Mouse (Mus musculus) liver, postnatal 0 days (tissue): ENCODE measurements around the gene Dhrs13. TPM values are rescaled to one million over a fixed set of nuclear protein-coding genes. Genes with fewer than 3 reads are reported as not detected.

ENCODE experiments used
- ATAC-seq: fragments of 200-750 bp; cut with Nextera tagmentation; 2 replicates; pipeline ENCODE4 v1.8.0; 2017; ENCODE audit warnings: mild to moderate bottlenecking, moderate library complexity
- DNase-seq: peaks from one replicate; pipeline ENCODE4 v3.0.0-alpha.2; 2016
- H3K27ac ChIP-seq: fragments of 300-500 bp; sonication (generic); 2 replicates; pipeline ENCODE4 v1.5.1; 2014; ENCODE audit warnings: antibody characterized with exemption, moderate library complexity, mild to moderate bottlenecking, low read depth
- H3K27me3 ChIP-seq: fragments of 300-500 bp; sonication (generic); 2 replicates; pipeline ENCODE4 v1.6.1; 2014; ENCODE audit warnings: low read length, control low read depth, mixed read lengths; ENCODE audit not compliant: insufficient read depth
- H3K36me3 ChIP-seq: fragments of 300-500 bp; sonication (generic); replicated peaks from 2 replicates; pipeline ENCODE4 v1.6.1; 2014; ENCODE audit warnings: mild to moderate bottlenecking, control low read depth, low read length, moderate library complexity, mixed read lengths; ENCODE audit not compliant: insufficient read depth
- H3K4me1 ChIP-seq: fragments of 300-500 bp; sonication (generic); 2 replicates; pipeline ENCODE4 v1.6.1; 2014; ENCODE audit warnings: antibody characterized with exemption, mild to moderate bottlenecking, control low read depth; ENCODE audit not compliant: insufficient read depth
- H3K4me2 ChIP-seq: fragments of 300-500 bp; sonication (generic); 2 replicates; pipeline ENCODE4 v1.6.1; 2014; ENCODE audit warnings: low read depth, mild to moderate bottlenecking, low read length, moderate library complexity, mixed read lengths
- H3K4me3 ChIP-seq: fragments of 300-500 bp; sonication (generic); 2 replicates; pipeline ENCODE4 v1.5.1; 2014; ENCODE audit warnings: low read depth, low read length
- H3K9ac ChIP-seq: fragments of 300-500 bp; sonication (generic); replicated peaks from 2 replicates; pipeline ENCODE4 v1.6.1; 2014; ENCODE audit warnings: mild to moderate bottlenecking, moderate library complexity
- H3K9me3 ChIP-seq: fragments of 300-500 bp; sonication (generic); 2 replicates; pipeline ENCODE4 v1.6.1; 2016; ENCODE audit warnings: mild to moderate bottlenecking, control low read depth, low read length, mixed read lengths
- CTCF ChIP-seq: sonication (generic); IDR thresholded peaks from 2 replicates; pipeline ENCODE4 v1.5.1; 2016; ENCODE audit warnings: antibody characterized with exemption, low read depth
- EP300 ChIP-seq: IDR thresholded peaks from 2 replicates; pipeline ENCODE4 v1.6.1; 2016; ENCODE audit warnings: antibody characterized with exemption, low read depth, mild to moderate bottlenecking
- WGBS: fragments of 180-500 bp; shearing (Covaris S2); extraction: QIAGEN DNeasy Blood & Tissue Kit; methylation state at CpG from one replicate; pipeline ENCODE4 v1.1.7; 2014; ENCODE audit not compliant: insufficient replicate concordance; 5-methylcytosine and 5-hydroxymethylcytosine counted together
- polyA plus RNA-seq: library from polyadenylated mRNA; unstranded; fragments of >200 nt; fragmentation: Nextera tagmentation; extraction: Ambion mirVana; gene quantifications from 2 replicates; pipeline ENCODE4 v1.2.1, GENCODE M21; 2015

Gene Dhrs13
- polyA plus RNA-seq, 1 experiment from 2014 or later: 9.2 TPM

DNA sequence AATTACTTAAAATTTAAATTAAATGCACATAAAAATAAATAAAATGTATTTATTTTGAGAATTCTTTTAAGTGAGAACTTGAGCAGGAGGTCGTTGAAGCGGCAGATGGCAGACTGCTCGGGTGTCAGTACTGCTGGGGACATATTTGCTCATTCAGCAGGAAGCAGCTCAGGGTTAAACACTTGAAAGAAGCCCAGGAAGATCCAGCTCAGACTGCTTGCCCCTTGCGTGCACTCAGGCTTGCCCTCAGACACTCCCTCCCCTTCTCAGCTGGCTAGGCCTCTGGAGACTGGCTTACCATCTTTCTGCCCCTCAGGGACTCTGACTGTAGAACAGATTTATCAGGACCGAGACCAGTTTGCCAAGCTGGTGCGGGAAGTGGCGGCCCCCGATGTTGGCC, 24.9 kb downstream of the Dhrs13 start:
- H3K27me3 ChIP-seq: no peaks in the 10 kb centered on the region
- H3K4me3 ChIP-seq: no peak overlapping the region
- DNase-seq (no peak), ATAC-seq (no peak)
- no peak overlapping the region for H3K4me2 ChIP-seq
- TF ChIP-seq CTCF: no peak
- no peak for TF ChIP-seq EP300
- no peak overlapping the region for H3K27ac ChIP-seq
- whole genome bisulfite sequencing: 77% methylated on average over 8 of the region's 8 CpGs
- H3K9me3 ChIP-seq: no peaks in the 10 kb centered on the region
- H3K9ac ChIP-seq: no peak overlapping the region
- H3K4me1 ChIP-seq: peaks cover 23% of the 10 kb centered on the region
- H3K36me3 ChIP-seq: peaks cover 30% of the 10 kb centered on the region

DNA sequence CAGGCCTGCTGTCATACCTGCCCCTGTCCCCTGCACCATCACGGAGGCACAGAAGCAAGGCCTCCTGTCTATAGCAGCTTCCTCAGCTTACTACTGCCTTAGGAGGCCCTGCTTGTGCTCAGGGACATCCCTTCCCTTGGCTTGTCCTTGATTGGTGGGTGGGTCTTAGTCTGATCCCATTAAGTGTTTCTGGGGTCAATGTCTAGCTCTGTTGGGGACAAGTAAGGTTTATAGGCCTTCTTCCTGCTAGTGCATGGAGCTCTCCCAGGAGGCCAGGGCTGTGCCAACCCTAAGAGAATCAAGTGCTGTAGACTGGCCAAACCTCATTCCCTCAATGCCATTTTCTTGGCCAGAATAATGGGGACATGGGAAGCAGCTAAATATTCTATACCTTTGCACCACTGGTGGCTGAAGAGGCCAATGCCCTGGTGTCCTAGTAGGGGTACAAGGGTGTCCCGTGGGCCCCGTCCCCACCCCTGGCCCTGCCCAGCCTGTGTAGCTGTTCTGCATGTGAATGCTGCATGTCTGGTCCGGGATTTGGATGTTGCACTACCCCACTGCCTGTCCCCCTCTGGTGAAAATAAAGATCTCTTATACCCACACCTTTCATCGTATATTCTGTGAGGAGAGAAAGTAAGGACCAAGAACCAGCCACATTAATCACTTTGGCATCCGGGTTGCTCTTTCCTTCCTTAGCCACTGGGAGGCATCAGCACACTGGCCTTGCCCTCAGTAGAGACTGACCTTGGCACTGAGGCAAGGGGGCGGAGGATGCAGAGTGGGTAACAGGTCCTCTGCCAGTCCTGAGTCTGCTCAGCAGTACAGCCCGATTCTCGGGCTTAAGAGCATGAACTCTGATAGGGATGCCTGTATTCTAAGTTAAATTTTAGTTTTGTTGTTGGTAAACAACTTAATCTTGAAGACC, 28.0 kb downstream of the Dhrs13 start:
- TF ChIP-seq EP300 (peak; percentile 38; the same call in 1 of the 2 replicates), CTCF (peak; percentile 99)
- ATAC-seq (peak; percentile 92), DNase-seq (peak; percentile 85)
- Histone ChIP-seq H3K36me3 (peaks cover 25% of the 10 kb centered on the region), H3K27ac (peak overlapping the region; percentile 36; the same call in 1 of the 2 replicates), H3K4me3 (no peak overlapping the region), H3K4me2 (peak overlapping the region; percentile 49), H3K9me3 (no peaks in the 10 kb centered on the region), H3K9ac (peak overlapping the region; percentile 38), H3K4me1 (peaks cover 16% of the 10 kb centered on the region), H3K27me3 (no peaks in the 10 kb centered on the region)
- 41% methylated on average over 9 of the region's 9 CpGs for WGBS

DNA sequence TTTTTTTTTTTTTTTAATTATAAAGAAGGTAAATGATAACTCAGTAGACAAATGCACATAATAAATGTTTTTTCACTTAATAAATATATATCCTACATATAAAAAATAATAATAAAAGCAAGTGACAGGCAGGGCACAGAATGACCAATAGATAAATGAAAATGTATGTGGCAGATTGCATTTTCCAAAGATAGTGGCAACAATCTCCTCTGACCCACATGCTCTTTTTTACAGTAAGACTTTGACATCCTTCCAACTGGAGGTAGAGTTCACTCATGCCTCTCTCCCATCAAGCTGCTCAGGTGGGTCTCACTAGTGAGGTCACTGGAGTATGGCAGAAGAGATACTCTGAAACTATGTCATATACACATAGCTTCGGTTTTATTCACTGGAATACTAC, 30.5 kb downstream of the Dhrs13 start:
- TF ChIP-seq CTCF: no peak
- peak; percentile 89 for TF ChIP-seq EP300
- Histone ChIP-seq H3K4me1 (peaks cover 31% of the 10 kb centered on the region), H3K4me2 (no peak overlapping the region), H3K27me3 (no peaks in the 10 kb centered on the region), H3K27ac (peak overlapping the region; percentile 13; the same call in 1 of the 2 replicates), H3K9me3 (no peaks in the 10 kb centered on the region), H3K36me3 (peaks cover 19% of the 10 kb centered on the region), H3K9ac (no peak overlapping the region), H3K4me3 (no peak overlapping the region)
- WGBS: 72% methylated on average over 1 of the region's 1 CpGs
- DNase-seq (no peak), ATAC-seq (no peak)

DNA sequence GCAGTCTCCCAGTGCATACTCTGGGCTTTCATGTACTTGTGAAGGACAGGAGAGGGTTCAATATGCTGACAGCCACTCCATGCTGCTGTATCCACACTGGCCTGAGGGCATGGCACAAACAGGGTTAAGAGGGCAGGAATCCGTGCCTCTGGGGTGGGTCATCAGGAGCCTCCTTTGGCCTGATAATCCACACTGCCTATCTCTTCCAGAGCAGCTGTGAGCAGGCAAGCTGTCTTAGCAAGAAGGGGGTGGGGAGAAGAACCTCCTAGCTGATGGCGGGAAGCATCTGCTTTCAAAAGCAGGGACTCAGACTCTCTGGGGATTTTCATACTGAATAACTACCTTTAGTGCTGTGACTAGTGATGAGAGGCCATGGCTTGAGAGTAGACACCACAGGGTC, 33.8 kb downstream of the Dhrs13 start:
- Histone ChIP-seq H3K4me2 (peak overlapping the region; percentile 55), H3K4me3 (no peak overlapping the region), H3K9me3 (no peaks in the 10 kb centered on the region), H3K36me3 (no peaks in the 10 kb centered on the region), H3K9ac (peak overlapping the region; percentile 52), H3K27me3 (no peaks in the 10 kb centered on the region), H3K4me1 (peaks cover 36% of the 10 kb centered on the region), H3K27ac (peak overlapping the region; percentile 97)
- no peak for TF ChIP-seq CTCF
- TF ChIP-seq EP300: peak; percentile 99
- peak; percentile 67 for DNase-seq
- WGBS: 29% methylated on average over 2 of the region's 2 CpGs
- ATAC-seq: peak; percentile 86

DNA sequence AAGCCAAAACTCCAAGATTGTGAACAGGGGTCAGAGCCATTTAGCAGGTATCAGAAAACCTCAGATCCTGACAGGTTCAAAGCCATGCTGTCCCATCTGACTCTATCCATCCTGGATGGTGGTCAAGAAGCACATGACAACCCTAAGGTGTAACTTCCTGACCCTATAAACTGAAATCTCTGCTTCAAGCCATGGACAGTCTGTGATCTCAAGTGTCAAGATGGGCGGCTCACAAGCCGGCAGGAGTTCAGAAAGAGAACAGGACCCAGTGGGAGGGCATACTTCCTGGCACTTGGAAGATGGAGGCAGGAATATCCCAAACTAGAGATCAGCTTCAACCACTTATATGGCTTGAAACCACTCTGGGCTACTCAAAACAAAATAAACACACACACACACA, 34.6 kb downstream of the Dhrs13 start:
- ATAC-seq: no peak
- TF ChIP-seq EP300 (no peak), CTCF (no peak)
- Histone ChIP-seq H3K36me3 (no peaks in the 10 kb centered on the region), H3K4me3 (no peak overlapping the region), H3K27ac (peak overlapping the region; percentile 97), H3K4me1 (peaks cover 33% of the 10 kb centered on the region), H3K9me3 (no peaks in the 10 kb centered on the region), H3K27me3 (no peaks in the 10 kb centered on the region), H3K4me2 (peak overlapping the region; percentile 55), H3K9ac (peak overlapping the region; percentile 52; the same call in 1 of the 2 replicates)
- DNase-seq: no peak
- 67% methylated on average over 2 of the region's 2 CpGs for WGBS

DNA sequence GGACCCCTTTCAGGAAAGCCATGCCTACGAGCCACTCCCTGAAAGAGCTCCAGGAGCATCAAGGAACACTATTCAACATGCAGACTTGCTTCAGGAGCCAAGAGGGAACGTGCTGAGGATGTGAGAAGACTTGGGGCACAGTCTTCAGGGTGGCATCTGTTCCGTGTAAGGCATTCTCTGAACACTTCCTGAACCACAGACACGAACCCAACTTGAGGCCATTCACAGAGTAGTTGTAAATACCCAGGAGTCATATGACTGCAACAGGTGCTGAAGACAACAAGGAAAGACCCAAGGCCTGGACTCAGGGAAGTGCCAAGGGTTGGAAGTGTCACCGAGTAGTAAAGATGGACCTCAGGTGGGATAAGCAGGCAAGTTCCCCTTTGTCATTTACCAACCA, 35.5 kb downstream of the Dhrs13 start:
- no peaks in the 10 kb centered on the region for H3K9me3 ChIP-seq
- no peak overlapping the region for H3K9ac ChIP-seq
- peaks cover 29% of the 10 kb centered on the region for H3K4me1 ChIP-seq
- H3K36me3 ChIP-seq: peaks cover 5% of the 10 kb centered on the region
- ATAC-seq (no peak), DNase-seq (peak; percentile 11)
- H3K4me3 ChIP-seq: no peak overlapping the region
- peak overlapping the region; percentile 97 for H3K27ac ChIP-seq
- 59% methylated on average over 5 of the region's 5 CpGs for WGBS
- H3K4me2 ChIP-seq: 0 out of 2 replicates have a peak overlapping the region, but pooled peaks have one; percentile 1
- TF ChIP-seq EP300: no peak
- TF ChIP-seq CTCF: no peak
- no peaks in the 10 kb centered on the region for H3K27me3 ChIP-seq
